Mouse (Mus musculus): ENCODE data around the gene Vamp9. TPM values are rescaled to one million over a fixed set of nuclear protein-coding genes. Genes with fewer than 3 reads are reported as not detected.

Gene Vamp9
- total and polyA plus RNA-seq, 3 experiments, result not detected

DNA sequence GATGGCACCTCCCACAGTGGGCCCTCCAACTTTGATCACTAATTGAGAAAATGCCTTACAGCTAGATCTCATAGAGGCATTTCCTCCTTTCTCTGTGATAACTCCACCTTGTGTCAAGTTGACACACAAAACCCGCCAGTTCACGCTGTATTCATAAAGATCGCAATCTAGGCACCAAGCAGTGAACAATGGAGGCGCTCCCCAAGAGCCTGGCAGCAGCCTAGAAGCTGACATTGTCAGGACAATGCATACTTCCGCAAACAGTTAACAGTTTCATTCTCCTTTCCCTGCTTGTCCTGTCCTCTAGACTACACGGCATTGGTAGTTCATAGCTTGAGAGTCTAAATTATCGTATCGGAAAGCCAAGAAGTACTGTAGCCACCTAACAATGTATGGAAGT is 16.0 kb downstream of the Vamp9 start:
- H3K9ac ChIP-seq (ENCODE audit: control insufficient read depth, low read depth, low read length, poor library complexity, severe bottlenecking), result no peak overlapping the region
- no peaks in the 10 kb centered on the region for H3K36me3 ChIP-seq (ENCODE audit: control insufficient read depth in 1 of 2, insufficient read depth in 2 of 2, low read length in 2 of 2)
- H3K4me3 ChIP-seq (ENCODE audit: control insufficient read depth in 1 of 2, insufficient read depth in 1 of 2, low read depth in 2 of 2, low read length in 2 of 2), result no peak overlapping the region
- no peaks in the 10 kb centered on the region for H3K79me2 ChIP-seq (ENCODE audit: control insufficient read depth, insufficient read depth, low read length, poor library complexity)
- no peaks in the 10 kb centered on the region for H3K4me1 ChIP-seq (ENCODE audit: control insufficient read depth in 1 of 2, insufficient read depth in 2 of 2, low read length in 2 of 2)
- TF ChIP-seq ZMIZ1 (IDR thresholded peaks at IDR 0.05; ENCODE audit: low read depth, low read length) (no peak), CTCF (IDR thresholded peaks at IDR 0.05 in 2 of 3, conservative IDR thresholded peaks at IDR 0.05 in 1 of 3; ENCODE audit: control insufficient read depth in 1 of 3, insufficient read depth in 1 of 3, low read depth in 2 of 3, low read length in 3 of 3, poor library complexity in 1 of 3, severe bottlenecking in 1 of 3) (no peak), ZKSCAN1 (IDR thresholded peaks at IDR 0.05; ENCODE audit: low read depth, low read length) (no peak), POLR2A (IDR thresholded peaks at IDR 0.05; ENCODE audit: control insufficient read depth in 1 of 2, insufficient read depth in 1 of 2, low read depth in 1 of 2, low read length in 2 of 2, poor library complexity in 1 of 2) (no peak)
- no peaks in the 10 kb centered on the region for H3K9me3 ChIP-seq (replicated peaks; ENCODE audit: insufficient read depth, low read length)
- no peak overlapping the region for H3K27ac ChIP-seq (ENCODE audit: control insufficient read depth, low read depth, low read length)
- peaks cover 2 to 3% of the 10 kb centered on the region in 2 experiments for H3K27me3 ChIP-seq (ENCODE audit: control insufficient read depth in 1 of 2, insufficient read depth in 2 of 2, low read length in 2 of 2)
- no peak for DNase-seq (ENCODE audit: low read depth, low spot score)

DNA sequence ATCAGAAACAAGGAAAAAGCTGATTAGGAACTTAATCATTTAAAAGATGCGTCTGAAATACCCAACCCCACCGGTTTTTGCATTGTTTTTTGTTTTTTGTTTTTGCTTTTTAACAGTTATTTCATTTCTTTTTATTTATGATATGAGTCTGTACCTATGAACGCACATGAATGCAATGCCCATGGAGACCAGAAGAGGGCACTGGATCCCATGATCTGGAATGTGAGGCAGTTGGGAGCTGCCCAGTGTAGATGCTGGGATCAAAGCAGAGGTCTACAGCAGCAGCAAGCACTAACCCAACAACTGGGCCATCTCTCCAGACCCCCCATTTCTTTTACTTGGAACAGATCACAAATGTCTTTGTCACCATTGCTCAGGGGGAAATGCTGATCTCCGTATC is 21.9 kb downstream of the Vamp9 start:
- no peak overlapping the region for H3K4me3 ChIP-seq (ENCODE audit: control insufficient read depth in 1 of 2, insufficient read depth in 1 of 2, low read depth in 2 of 2, low read length in 2 of 2)
- H3K27ac ChIP-seq (ENCODE audit: control insufficient read depth, low read depth, low read length), result no peak overlapping the region
- 0 out of 4 replicates have a peak, but pooled peaks cover 0 to 2% of the 10 kb centered on the region in 2 experiments for H3K4me1 ChIP-seq (ENCODE audit: control insufficient read depth in 1 of 2, insufficient read depth in 2 of 2, low read length in 2 of 2)
- no peaks in the 10 kb centered on the region; a peak in 1 of 4 replicates for H3K36me3 ChIP-seq (ENCODE audit: control insufficient read depth in 1 of 2, insufficient read depth in 2 of 2, low read length in 2 of 2)
- no peak overlapping the region for H3K9ac ChIP-seq (ENCODE audit: control insufficient read depth, low read depth, low read length, poor library complexity, severe bottlenecking)
- H3K9me3 ChIP-seq (replicated peaks; ENCODE audit: insufficient read depth, low read length), result no peaks in the 10 kb centered on the region
- H3K27me3 ChIP-seq (ENCODE audit: control insufficient read depth in 1 of 2, insufficient read depth in 2 of 2, low read length in 2 of 2), result peaks cover 2 to 3% of the 10 kb centered on the region in 2 experiments; a peak in 3 of 4 replicates
- H3K79me2 ChIP-seq (ENCODE audit: control insufficient read depth, insufficient read depth, low read length, poor library complexity), result no peaks in the 10 kb centered on the region
- TF ChIP-seq CTCF (IDR thresholded peaks at IDR 0.05 in 2 of 3, conservative IDR thresholded peaks at IDR 0.05 in 1 of 3; ENCODE audit: control insufficient read depth in 1 of 3, insufficient read depth in 1 of 3, low read depth in 2 of 3, low read length in 3 of 3, poor library complexity in 1 of 3, severe bottlenecking in 1 of 3), result peak; percentile 81 to 93 (median 82)
- TF ChIP-seq JUND (IDR thresholded peaks at IDR 0.05; ENCODE audit: low read depth, low read length), result peak; percentile 31; the same call in 1 of the 2 replicates
- peak; percentile 93 for TF ChIP-seq ZC3H11A (IDR thresholded peaks at IDR 0.05; ENCODE audit: low read depth, low read length)
- TF ChIP-seq RAD21 (IDR thresholded peaks at IDR 0.05; ENCODE audit: low read depth, low read length), result peak; percentile 95
- TF ChIP-seq SIN3A (IDR thresholded peaks at IDR 0.05; ENCODE audit: low read length), result peak; percentile 25; the same call in 1 of the 2 replicates
- TF ChIP-seq EP300 (IDR thresholded peaks at IDR 0.05; ENCODE audit: low read depth in 1 of 2, low read length in 2 of 2), result no peak
- TF ChIP-seq NELFE (IDR thresholded peaks at IDR 0.05; ENCODE audit: low read depth, low read length), result no peak
- 0 out of 2 replicates have a peak, but pooled peaks have one; percentile 28 for TF ChIP-seq ZNF384 (IDR thresholded peaks at IDR 0.05; ENCODE audit: low read depth, low read length)
- TF ChIP-seq SMC3 (IDR thresholded peaks at IDR 0.05; ENCODE audit: low read depth, low read length), result peak; percentile 94
- peak; percentile 79 for DNase-seq (ENCODE audit: low read depth, low spot score)

DNA sequence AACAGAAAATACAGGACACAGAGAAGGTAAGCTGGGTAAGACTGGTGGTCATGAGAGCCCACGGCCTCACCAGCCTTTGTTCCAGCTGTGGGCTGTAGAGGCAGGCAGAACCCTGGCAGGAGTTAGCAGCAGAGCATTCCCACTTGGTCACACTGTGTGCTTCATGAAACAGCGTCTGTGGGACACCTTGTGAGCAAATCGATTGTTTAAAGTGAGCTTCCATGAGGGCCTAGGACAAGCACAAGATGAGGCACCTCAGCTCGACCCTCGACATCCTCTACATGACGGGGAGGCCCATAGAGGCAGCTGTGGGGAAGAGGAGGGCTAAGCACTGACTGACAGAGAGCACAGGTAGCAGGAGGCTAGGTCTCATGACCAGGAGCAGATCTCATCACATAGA is 25.9 kb downstream of the Vamp9 start:
- no peak for DNase-seq (ENCODE audit: low read depth, low spot score)

More for the DNA sequence above, 25.9 kb downstream of the Vamp9 start:
- no peaks in the 10 kb centered on the region for H3K79me2 ChIP-seq (ENCODE audit: control insufficient read depth, insufficient read depth, low read length, poor library complexity)
- H3K27ac ChIP-seq (ENCODE audit: control insufficient read depth, low read depth, low read length), result no peak overlapping the region
- H3K27me3 ChIP-seq (ENCODE audit: control insufficient read depth in 1 of 2, insufficient read depth in 2 of 2, low read length in 2 of 2), result no peaks in the 10 kb centered on the region; a peak in 1 of 4 replicates
- H3K9me3 ChIP-seq (replicated peaks; ENCODE audit: insufficient read depth, low read length), result no peaks in the 10 kb centered on the region
- H3K4me1 ChIP-seq (ENCODE audit: control insufficient read depth in 1 of 2, insufficient read depth in 2 of 2, low read length in 2 of 2), result 0 out of 4 replicates have a peak, but pooled peaks cover 0 to 2% of the 10 kb centered on the region in 2 experiments
- TF ChIP-seq ZKSCAN1 (IDR thresholded peaks at IDR 0.05; ENCODE audit: low read depth, low read length) (no peak), NELFE (IDR thresholded peaks at IDR 0.05; ENCODE audit: low read depth, low read length) (no peak), EP300 (IDR thresholded peaks at IDR 0.05; ENCODE audit: low read depth in 1 of 2, low read length in 2 of 2) (no peak), MXI1 (IDR thresholded peaks at IDR 0.05; ENCODE audit: low read depth, low read length) (no peak)
- no peak overlapping the region for H3K4me3 ChIP-seq (ENCODE audit: control insufficient read depth in 1 of 2, insufficient read depth in 1 of 2, low read depth in 2 of 2, low read length in 2 of 2)
- H3K9ac ChIP-seq (ENCODE audit: control insufficient read depth, low read depth, low read length, poor library complexity, severe bottlenecking), result no peak overlapping the region
- H3K36me3 ChIP-seq (ENCODE audit: control insufficient read depth in 1 of 2, insufficient read depth in 2 of 2, low read length in 2 of 2), result no peaks in the 10 kb centered on the region; a peak in 1 of 4 replicates
